Mouse (Mus musculus) bone marrow, adult 2 months (tissue): Measurements from ENCODE around the gene Loxl3.

Experiments
- CTCF ChIP-seq: fragments of 200-500 bp; IDR thresholded peaks from 2 replicates; pipeline ENCODE4 v1.5.1; 2011; ENCODE audit warnings: low read length, control low read depth; ENCODE audit not compliant: control insufficient read depth, insufficient read depth
- POLR2A ChIP-seq: fragments of 200-500 bp; IDR thresholded peaks from 2 replicates; pipeline ENCODE4 v1.6.1; 2011; ENCODE audit warnings: low read depth, mild to moderate bottlenecking, control low read depth, low read length, borderline replicate concordance; ENCODE audit not compliant: control insufficient read depth

- TF ChIP-seq CTCF (no peak), POLR2A (no peak)
These were observed 25.3 kb upstream of the Loxl3 start for GRCm38 (mm10) chr6:83008659-83009058.
